Mouse (Mus musculus) forebrain, embryonic 15.5 days (tissue): ENCODE results near the gene Clgn. TPM values are rescaled to one million over a fixed set of nuclear protein-coding genes. Genes with fewer than 3 reads are reported as not detected.

Experiments used
- ATAC-seq: fragments of 200-750 bp; cut with Nextera tagmentation; replicated peaks from 2 replicates; pipeline ENCODE4 v1.8.0; 2017; ENCODE audit warnings: mild to moderate bottlenecking, moderate TSS enrichment, moderate library complexity
- H3K27ac ChIP-seq: fragments of 300-500 bp; sonication (generic); replicated peaks from 2 replicates; pipeline ENCODE4 v1.5.1; 2015; ENCODE audit warnings: mild to moderate bottlenecking, inconsistent platforms
- H3K27me3 ChIP-seq: fragments of 300-500 bp; sonication (generic); 2 replicates; pipeline ENCODE4 v1.6.1; 2015; ENCODE audit warnings: inconsistent platforms
- H3K36me3 ChIP-seq: fragments of 300-500 bp; sonication (generic); 2 replicates; pipeline ENCODE4 v1.6.1; 2015; ENCODE audit warnings: mild to moderate bottlenecking, inconsistent platforms
- H3K4me1 ChIP-seq: fragments of 300-500 bp; sonication (generic); 2 replicates; pipeline ENCODE4 v1.6.1; 2015; ENCODE audit warnings: inconsistent platforms
- H3K4me2 ChIP-seq: fragments of 300-500 bp; sonication (generic); replicated peaks from 2 replicates; pipeline ENCODE4 v1.6.1; 2015; ENCODE audit warnings: mild to moderate bottlenecking, inconsistent platforms
- H3K4me3 ChIP-seq: fragments of 300-500 bp; sonication (generic); 2 replicates; pipeline ENCODE4 v1.5.1; 2015; ENCODE audit warnings: mild to moderate bottlenecking, inconsistent platforms
- H3K9ac ChIP-seq: fragments of 300-500 bp; sonication (generic); replicated peaks from 2 replicates; pipeline ENCODE4 v1.6.1; 2015; ENCODE audit warnings: mild to moderate bottlenecking, inconsistent platforms
- H3K9me3 ChIP-seq: fragments of 300-500 bp; sonication (generic); 2 replicates; pipeline ENCODE4 v1.6.1; 2016; ENCODE audit warnings: inconsistent platforms
- WGBS: fragments of 180-500 bp; shearing (Covaris S2); methylation state at CpG from one replicate; pipeline ENCODE4 v1.1.7; 2015; ENCODE audit warnings: mixed read lengths; 5-methylcytosine and 5-hydroxymethylcytosine counted together
- polyA plus RNA-seq: library from polyadenylated mRNA; unstranded; fragments of >200 nt; fragmentation: Nextera tagmentation; extraction: Ambion mirVana; gene quantifications from 2 replicates; pipeline ENCODE4 v1.2.1, GENCODE M21; 2015

The Clgn gene
- polyA plus RNA-seq, 1 experiment from 2014 or later = 6.3 TPM

DNA sequence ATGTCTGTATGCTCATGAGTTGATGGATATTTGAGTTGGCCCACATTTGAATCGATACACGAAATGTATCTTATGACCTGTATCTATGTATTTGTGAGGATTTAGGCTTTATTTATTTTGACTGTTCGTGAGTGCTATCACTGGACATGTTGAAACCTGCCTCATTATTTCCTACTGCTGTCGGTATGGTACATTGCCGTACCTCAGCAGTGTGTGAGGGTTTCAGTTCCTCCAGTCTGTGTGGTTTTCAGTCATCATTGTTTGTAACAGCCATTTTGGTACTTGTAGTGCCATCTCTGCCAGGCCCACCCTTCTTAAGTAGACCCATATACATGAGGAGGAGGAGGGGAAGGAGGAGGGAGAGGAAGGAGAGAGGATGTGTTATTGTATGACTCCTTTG lies 4.7 kb downstream of the Clgn start:
- ATAC-seq = no peak
- H3K4me2 ChIP-seq = no peak overlapping the region
- no peaks in the 10 kb centered on the region for H3K36me3 ChIP-seq
- no peaks in the 10 kb centered on the region for H3K9me3 ChIP-seq
- no peak overlapping the region for H3K4me3 ChIP-seq
- H3K9ac ChIP-seq = no peak overlapping the region
- H3K27me3 ChIP-seq = no peaks in the 10 kb centered on the region; the same call in 1 of the 2 replicates
- peaks cover 4% of the 10 kb centered on the region; the same call in 1 of the 2 replicates for H3K4me1 ChIP-seq
- 94% methylated on average over 5 of the region's 5 CpGs for WGBS
- no peak overlapping the region for H3K27ac ChIP-seq

DNA sequence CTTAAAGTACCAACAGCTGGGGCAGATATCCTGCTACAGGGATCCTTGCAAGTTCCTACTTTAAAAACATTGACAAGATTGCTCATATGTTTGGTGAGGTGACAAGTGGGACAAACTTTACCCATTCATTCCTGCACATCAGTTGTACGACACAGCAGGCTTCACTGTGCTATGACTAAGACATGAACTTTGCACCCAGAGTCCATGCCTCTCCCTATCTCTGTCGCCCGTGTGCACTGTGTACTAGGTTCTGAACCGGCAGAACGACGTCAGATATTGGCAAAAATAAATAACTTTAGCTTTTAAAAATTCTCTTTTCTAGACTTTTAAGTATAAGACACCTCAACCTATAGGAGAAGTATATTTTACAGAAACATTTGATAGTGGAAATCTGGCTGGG lies 7.0 kb downstream of the Clgn start:
- Histone ChIP-seq H3K27me3 (no peaks in the 10 kb centered on the region), H3K4me3 (no peak overlapping the region), H3K4me1 (no peaks in the 10 kb centered on the region), H3K27ac (no peak overlapping the region), H3K36me3 (no peaks in the 10 kb centered on the region), H3K9ac (no peak overlapping the region), H3K9me3 (no peaks in the 10 kb centered on the region), H3K4me2 (no peak overlapping the region)
- 94% methylated on average over 6 of the region's 6 CpGs for WGBS
- ATAC-seq = no peak

DNA sequence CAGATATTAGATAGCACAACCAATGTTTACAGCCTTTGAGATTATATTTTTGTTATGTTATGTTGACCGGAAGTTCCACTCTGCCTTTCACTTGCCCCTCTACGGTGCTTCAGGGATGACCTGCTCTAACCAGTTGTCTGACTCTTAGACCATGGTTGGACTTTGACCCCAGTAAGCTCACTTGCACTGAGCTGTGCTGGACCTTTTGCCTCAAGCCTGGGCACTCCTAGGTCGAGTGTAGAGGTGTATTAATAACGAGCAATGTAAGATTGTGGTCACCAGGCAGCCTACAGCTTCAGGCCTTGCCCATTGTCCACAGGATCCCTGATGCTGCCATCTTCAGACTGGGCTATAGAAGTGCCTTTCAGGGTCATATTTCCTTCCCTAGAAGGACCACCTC lies 8.1 kb downstream of the Clgn start:
- H3K27me3 ChIP-seq = no peaks in the 10 kb centered on the region
- H3K4me1 ChIP-seq = no peaks in the 10 kb centered on the region
- H3K4me2 ChIP-seq = no peak overlapping the region
- no peaks in the 10 kb centered on the region for H3K9me3 ChIP-seq
- no peak for ATAC-seq
- no peaks in the 10 kb centered on the region for H3K36me3 ChIP-seq
- H3K27ac ChIP-seq = no peak overlapping the region
- WGBS = 71% methylated on average over 4 of the region's 4 CpGs
- H3K9ac ChIP-seq = no peak overlapping the region
- H3K4me3 ChIP-seq = no peak overlapping the region

DNA sequence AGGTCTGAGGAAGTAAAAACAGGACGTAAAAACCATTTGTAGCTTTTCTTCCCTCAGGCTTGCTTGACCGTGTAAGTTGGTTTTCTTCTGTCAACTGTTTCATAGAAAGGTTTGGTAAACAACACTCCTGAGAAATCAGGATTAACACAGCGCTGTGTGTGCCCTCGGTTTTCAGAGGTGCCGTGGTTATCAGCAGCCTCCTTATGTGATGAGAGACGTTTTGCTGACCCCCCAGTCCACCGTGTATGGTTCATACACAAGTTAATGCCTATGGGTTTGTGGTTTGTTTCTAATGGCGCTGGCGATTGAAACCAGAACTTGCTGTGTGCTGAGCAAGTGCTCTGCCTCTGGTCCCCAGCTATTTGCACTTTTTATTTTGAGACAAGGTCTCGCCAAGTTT lies 15.9 kb downstream of the Clgn start:
- H3K36me3 ChIP-seq = no peaks in the 10 kb centered on the region
- no peak overlapping the region for H3K4me2 ChIP-seq
- no peak for ATAC-seq
- no peaks in the 10 kb centered on the region for H3K27me3 ChIP-seq
- 92% methylated on average over 10 of the region's 10 CpGs for WGBS
- no peak overlapping the region for H3K4me3 ChIP-seq
- H3K4me1 ChIP-seq = no peaks in the 10 kb centered on the region
- no peak overlapping the region for H3K9ac ChIP-seq
- H3K27ac ChIP-seq = no peak overlapping the region
- no peaks in the 10 kb centered on the region for H3K9me3 ChIP-seq

DNA sequence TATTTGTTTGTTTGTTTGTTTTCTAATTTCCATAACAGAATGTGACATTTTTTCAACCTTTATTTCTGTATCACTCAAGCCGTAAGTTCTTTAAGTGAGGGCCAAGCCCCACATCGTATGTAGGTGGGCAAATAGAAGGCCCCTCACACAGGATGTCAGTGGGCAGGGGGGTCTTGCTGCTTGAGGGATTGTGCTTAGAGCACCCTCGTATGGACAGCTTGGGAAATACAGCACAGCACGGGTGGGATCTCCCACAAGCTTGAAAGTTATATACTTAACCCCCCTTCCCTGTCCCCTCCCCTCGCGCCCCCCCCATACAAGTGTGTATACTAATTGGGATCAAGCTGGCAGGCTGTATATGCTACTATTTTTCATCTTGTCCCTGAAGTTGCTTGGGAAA lies 17.2 kb downstream of the Clgn start:
- no peak overlapping the region for H3K4me2 ChIP-seq
- no peak for ATAC-seq
- no peaks in the 10 kb centered on the region for H3K27me3 ChIP-seq
- H3K27ac ChIP-seq = no peak overlapping the region
- H3K9me3 ChIP-seq = no peaks in the 10 kb centered on the region
- no peak overlapping the region for H3K4me3 ChIP-seq
- H3K9ac ChIP-seq = no peak overlapping the region
- no peaks in the 10 kb centered on the region for H3K4me1 ChIP-seq
- no peaks in the 10 kb centered on the region for H3K36me3 ChIP-seq
- 23% methylated on average over 6 of the region's 6 CpGs for WGBS

DNA sequence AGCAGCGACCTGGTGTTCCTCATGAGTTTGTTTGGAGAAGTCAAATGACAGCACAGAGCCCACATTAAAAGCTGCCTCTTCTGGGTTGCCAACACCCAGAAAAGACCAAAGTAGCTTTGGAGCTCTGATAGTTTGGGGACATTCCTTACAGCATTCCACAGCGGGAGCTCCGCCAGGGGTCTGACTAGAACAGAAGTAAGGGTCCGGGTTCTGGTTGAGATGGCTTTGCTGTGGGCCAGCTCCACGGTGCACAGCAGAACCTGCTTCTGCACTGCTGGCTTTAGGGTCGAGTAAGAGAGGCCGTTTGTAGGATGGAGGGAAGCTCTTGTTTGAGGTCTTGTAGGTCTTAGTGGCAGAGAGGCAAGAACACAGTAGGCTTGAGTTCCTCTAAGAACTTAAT lies 18.8 kb downstream of the Clgn start:
- Histone ChIP-seq H3K9ac (no peak overlapping the region), H3K4me1 (no peaks in the 10 kb centered on the region), H3K4me3 (no peak overlapping the region), H3K36me3 (no peaks in the 10 kb centered on the region), H3K4me2 (no peak overlapping the region), H3K27me3 (no peaks in the 10 kb centered on the region), H3K9me3 (no peaks in the 10 kb centered on the region), H3K27ac (no peak overlapping the region)
- 88% methylated on average over 7 of the region's 7 CpGs for WGBS
- ATAC-seq = no peak

DNA sequence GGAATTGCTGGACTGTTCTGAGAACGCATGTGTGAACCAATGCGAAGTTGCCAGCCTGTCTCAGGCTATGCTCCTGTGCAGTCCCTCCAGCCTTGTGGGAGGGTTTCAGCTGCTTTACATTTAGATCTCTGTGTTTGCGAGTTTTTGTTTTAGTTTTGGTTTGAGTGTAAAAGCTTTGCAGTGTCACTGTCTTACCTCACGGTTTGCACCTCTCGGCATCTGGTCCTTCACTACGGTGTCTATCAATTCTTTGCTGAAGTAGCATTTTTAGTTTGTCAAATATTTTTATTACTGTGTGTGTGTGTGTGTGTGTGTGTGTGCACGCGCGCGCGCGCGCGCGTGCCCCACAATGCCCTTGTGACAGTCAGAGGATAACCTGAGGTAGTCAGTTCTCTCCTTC lies 27.2 kb downstream of the Clgn start:
- H3K36me3 ChIP-seq = no peaks in the 10 kb centered on the region
- no peaks in the 10 kb centered on the region for H3K4me1 ChIP-seq
- no peak overlapping the region for H3K4me2 ChIP-seq
- H3K27ac ChIP-seq = no peak overlapping the region
- WGBS = 97% methylated on average over 15 of the region's 15 CpGs
- H3K4me3 ChIP-seq = no peak overlapping the region
- ATAC-seq = no peak
- no peaks in the 10 kb centered on the region for H3K27me3 ChIP-seq
- no peaks in the 10 kb centered on the region for H3K9me3 ChIP-seq
- H3K9ac ChIP-seq = no peak overlapping the region

DNA sequence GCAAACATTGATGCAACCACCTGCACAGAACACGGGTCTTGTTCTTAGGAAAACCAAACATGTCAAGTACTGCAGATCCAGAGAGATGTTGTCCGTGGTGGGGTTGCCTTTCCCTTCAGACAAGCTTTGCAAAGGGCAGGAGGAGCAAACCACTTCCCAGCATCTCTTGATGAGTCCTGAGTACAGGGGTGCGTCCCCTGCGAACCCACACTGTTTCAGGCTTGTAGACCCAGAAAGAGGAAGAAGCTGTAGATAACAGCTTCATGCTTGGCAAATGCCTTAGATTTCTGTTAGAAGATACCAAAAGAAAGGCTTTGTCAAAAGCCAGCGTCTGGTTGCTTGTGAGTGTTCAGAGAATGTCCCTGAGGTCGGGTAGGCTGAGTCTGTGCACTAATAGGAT lies 28.3 kb downstream of the Clgn start:
- H3K4me2 ChIP-seq = no peak overlapping the region
- no peaks in the 10 kb centered on the region for H3K9me3 ChIP-seq
- ATAC-seq = no peak
- H3K27ac ChIP-seq = no peak overlapping the region
- no peaks in the 10 kb centered on the region for H3K27me3 ChIP-seq
- WGBS = 84% methylated on average over 6 of the region's 6 CpGs
- no peak overlapping the region for H3K9ac ChIP-seq
- no peak overlapping the region for H3K4me3 ChIP-seq
- no peaks in the 10 kb centered on the region for H3K36me3 ChIP-seq
- no peaks in the 10 kb centered on the region for H3K4me1 ChIP-seq

DNA sequence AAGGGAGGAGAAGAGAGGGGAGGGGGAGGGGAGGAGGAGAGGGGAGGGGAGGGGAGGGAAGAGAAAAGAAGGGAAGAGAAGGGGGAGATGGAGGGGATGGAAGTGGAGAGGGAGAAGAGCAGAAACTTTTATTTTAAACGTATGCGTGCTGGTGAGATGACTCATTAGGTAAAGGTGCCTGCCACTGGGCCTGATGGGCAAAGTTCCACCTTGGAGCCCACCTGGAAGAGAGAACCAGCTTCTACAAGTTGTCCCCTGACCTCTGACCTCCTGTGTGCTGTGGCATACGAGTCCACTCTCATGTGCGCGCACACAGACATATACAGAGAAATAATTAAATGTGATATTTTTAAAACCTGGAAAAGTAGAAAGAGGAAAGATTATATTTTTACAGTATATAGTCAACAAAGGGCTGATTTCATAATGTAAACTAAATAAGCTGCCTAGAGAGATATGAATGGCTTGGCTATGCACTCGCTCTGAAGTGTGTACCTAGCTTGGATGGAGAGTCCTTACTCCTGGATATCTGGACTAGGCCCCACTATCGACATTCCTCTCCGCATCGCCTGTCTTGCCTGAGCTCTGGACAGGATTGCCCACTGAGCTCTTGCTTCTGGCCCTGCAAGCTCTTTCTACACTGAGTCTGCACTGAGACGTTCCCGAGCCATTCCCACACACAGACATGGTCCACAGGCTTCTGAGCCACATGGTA lies 29.3 kb downstream of the Clgn start:
- Histone ChIP-seq H3K4me1 (no peaks in the 10 kb centered on the region), H3K27ac (no peak overlapping the region), H3K4me2 (no peak overlapping the region), H3K4me3 (no peak overlapping the region), H3K9me3 (no peaks in the 10 kb centered on the region), H3K36me3 (no peaks in the 10 kb centered on the region), H3K27me3 (no peaks in the 10 kb centered on the region), H3K9ac (no peak overlapping the region)
- 93% methylated on average over 11 of the region's 11 CpGs for WGBS
- ATAC-seq = no peak

DNA sequence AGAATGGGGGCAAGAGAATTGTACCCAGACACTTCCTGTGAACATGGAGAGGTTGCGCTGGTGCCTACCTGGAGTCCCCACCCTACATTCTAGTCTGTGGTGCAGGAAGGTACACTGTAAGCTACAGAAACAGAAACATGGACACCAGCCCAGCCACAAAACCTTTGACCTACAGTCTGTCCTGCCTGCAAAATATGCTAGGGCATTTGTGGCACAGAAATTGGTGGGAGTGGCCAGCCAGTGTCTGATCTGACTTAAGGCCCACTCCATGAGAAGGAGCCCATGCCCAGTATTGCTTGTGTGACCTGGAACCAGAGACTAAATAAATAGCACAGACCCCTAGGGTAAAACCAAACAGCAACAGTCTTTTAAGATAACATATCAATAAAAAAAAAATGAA lies 31.7 kb downstream of the Clgn start:
- H3K27me3 ChIP-seq = no peaks in the 10 kb centered on the region
- no peak overlapping the region for H3K4me2 ChIP-seq
- no peak overlapping the region for H3K9ac ChIP-seq
- H3K27ac ChIP-seq = no peak overlapping the region
- no peaks in the 10 kb centered on the region for H3K4me1 ChIP-seq
- WGBS = 95% methylated on average over 1 of the region's 1 CpGs
- no peak overlapping the region for H3K4me3 ChIP-seq
- no peak for ATAC-seq
- H3K36me3 ChIP-seq = no peaks in the 10 kb centered on the region
- H3K9me3 ChIP-seq = no peaks in the 10 kb centered on the region

DNA sequence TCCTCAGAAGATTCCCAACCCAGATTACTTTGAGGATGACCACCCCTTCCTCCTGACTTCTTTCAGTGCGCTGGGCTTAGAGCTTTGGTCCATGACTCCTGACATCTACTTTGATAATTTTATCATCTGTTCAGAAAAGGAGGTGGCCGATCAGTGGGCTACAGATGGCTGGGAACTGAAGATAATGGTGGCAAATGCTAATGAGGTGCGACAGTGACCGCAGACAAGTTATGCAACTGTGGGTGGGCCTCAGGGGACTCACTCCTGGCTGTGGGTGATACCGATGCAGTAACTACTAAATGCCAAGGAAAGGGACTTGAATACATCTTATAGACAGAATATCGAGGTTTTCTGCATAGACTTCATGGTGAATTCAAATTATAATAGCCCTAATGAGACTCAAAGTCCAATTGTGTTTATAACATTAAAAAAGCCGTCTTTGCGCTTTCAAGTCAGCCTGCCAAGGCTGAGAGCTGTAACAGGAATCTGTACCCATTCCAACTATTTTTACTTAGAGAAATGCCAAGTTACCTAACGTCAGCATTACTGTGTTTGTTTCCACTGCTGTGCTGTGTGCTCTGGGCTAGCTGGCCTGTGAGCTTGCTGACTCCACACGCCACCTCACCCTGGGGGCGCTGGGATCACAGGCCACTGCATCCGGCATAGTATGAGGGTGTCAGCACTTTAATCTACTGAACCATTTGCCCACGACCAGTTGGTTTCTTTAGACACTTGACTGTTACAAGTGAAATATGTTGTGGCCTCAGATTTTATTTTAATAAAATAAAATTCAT lies 33.6 kb downstream of the Clgn start:
- H3K4me3 ChIP-seq = no peak overlapping the region
- H3K9ac ChIP-seq = no peak overlapping the region
- no peak overlapping the region for H3K27ac ChIP-seq
- ATAC-seq = no peak
- H3K36me3 ChIP-seq = no peaks in the 10 kb centered on the region
- H3K4me1 ChIP-seq = no peaks in the 10 kb centered on the region
- no peaks in the 10 kb centered on the region for H3K9me3 ChIP-seq
- H3K4me2 ChIP-seq = no peak overlapping the region
- no peaks in the 10 kb centered on the region for H3K27me3 ChIP-seq
- WGBS = 80% methylated on average over 13 of the region's 13 CpGs

DNA sequence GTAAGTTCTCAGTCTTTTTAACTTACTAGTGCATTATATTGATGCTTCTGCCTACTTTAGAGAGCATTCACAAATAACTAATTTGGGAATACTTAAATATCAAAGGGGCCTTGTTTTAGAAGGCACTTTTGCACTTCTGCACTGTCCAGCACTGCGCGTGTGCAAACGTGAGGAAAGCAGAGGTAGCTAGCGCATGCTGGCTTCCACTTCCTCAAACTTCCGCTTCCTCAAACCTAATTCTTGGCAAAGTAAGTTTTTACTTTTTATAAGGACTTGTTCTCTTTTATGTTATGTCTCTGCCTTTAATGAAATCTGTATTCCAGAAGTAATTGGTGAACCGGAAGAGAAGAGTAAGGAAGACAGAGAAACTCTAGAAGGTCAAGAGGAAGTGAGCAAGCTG lies 35.5 kb downstream of the Clgn start:
- no peaks in the 10 kb centered on the region for H3K27me3 ChIP-seq
- H3K9ac ChIP-seq = no peak overlapping the region
- H3K4me3 ChIP-seq = no peak overlapping the region
- ATAC-seq = no peak
- H3K36me3 ChIP-seq = no peaks in the 10 kb centered on the region
- no peaks in the 10 kb centered on the region for H3K9me3 ChIP-seq
- no peaks in the 10 kb centered on the region for H3K4me1 ChIP-seq
- H3K4me2 ChIP-seq = no peak overlapping the region
- WGBS = 94% methylated on average over 6 of the region's 6 CpGs
- H3K27ac ChIP-seq = no peak overlapping the region
